Mouse (Mus musculus) spleen, adult 2 months (tissue): ENCODE data around the gene Ube2j1.

Experiments
- CTCF ChIP-seq: fragments of 200-500 bp; IDR thresholded peaks from 2 replicates; pipeline ENCODE4 v1.5.1; 2011; ENCODE audit warnings: mild to moderate bottlenecking, inconsistent platforms; ENCODE audit not compliant: insufficient read depth, insufficient read length, insufficient replicate concordance; ENCODE audit errors: extremely low read depth
- POLR2A ChIP-seq: fragments of 200-500 bp; IDR thresholded peaks from 2 replicates; pipeline ENCODE4 v1.6.1; 2011; ENCODE audit warnings: low read depth, low read length, inconsistent platforms

- TF ChIP-seq CTCF (no peak), POLR2A (no peak)
Observed at GRCm38 (mm10) chr4:33066223-33066960, 35.2 kb downstream of the Ube2j1 start.
